Mouse (Mus musculus) cerebellum, postnatal 4 days (tissue): ENCODE results near the gene Ebf1.
"Not testable (repeated sequence)": the region's sequence is repeated elsewhere in the genome, so short reads cannot be mapped to it uniquely, and the experiment has no call there.

Source experiments
- DNase-seq, 2 experiments: peaks; one replicate each; pipeline ENCODE4 v3.0.0; 2022; ENCODE audit warnings: low spot score in 2 of 2, mixed read lengths in 1 of 2

The Ebf1 gene

DNA sequence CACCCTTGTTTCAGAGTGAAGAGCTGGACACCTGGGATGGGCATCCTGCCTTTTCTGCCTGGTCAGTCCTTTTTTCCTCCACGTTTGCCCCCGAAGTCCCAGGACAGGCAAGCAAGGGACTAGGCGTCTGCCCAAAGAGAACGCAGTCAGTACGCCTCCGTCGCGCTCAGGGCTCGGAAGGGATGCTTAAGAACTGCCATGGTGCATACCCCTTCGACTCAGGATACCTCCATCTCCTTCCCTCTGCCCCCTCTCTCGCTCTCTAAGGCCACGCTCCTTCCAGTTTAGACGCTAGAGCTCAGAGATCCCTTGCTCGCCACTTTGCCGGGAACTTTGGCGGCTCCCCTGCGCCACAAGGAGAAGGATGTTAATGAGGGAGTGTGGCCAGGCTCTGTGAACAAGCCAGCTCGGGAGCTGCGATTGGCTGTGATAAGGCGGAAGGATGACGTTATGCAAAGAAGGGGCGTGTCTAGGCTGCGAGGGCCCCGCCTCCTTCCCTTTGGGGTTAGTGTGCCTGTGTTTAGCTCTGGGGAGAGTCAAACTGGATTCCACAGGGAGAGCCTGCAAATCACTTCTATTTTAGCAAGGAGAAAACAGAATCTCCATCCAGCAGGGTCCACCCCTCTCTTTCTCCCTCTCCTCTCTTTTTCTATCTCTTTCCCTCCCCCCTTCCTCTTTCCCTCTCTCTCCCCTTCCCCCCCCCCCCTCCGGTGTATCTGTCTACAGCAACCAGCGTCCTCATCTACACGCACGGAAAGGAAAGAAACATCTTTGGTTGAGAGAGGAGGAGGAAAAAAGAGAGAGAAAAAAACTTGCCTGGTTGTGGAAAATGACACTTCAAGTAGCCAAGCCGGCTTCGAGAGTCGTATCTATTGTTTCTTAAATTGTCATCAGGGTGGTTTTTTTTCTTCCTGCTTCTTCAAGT, at the start of gene Ebf1:
Gene Ebf1, plus strand, starts transcription at position 530 of the 925 bp plus-strand sequence.
- DNase-seq = peak; percentile 66 to 83

GRCm38 (mm10) chr11:44570336-44570735, 46.8 kb upstream of the Ebf1 start:
- not testable (repeated sequence) for DNase-seq

DNA sequence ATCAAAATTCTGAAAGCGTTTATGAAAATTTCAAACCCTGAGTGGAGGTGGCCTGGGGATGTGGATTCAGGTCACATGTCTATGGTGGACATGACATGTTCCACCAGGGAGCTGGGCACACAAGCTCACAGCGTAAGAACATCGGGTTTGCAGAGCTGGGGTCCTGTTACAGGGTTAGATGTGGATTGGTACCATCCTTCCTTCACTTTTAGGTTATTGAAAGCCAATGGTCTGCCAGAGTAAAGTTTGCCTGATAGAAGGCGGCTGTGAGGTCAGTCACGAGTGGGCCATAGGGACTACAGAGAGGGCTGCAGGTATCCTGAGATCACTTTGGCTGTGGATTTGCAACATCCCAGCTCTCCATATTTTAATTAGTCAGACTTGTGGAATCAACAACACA, 44.3 kb upstream of the Ebf1 start:
- no peak for DNase-seq

GRCm38 (mm10) chr11:44573396-44573795, 43.7 kb upstream of the Ebf1 start:
- DNase-seq = no peak

DNA sequence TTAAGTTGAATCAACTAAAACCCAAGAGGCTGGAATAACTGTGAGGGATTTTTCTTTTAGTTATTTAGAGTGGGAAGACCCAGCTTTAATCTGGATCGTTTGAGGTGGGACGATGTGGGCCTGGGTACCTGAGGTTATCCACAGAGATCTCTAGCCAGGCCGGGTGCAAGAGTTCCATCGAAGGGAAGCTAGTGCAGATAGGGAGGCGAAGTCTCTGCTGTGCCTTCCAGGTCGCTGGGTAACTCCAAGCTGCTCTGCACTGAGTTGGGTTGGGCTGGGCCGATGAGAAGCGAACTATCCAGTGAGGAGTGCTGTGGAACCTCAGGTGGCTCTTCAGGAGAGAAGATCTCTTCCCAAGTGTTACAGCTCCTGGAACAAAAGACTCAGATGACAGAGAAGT, 42.7 kb upstream of the Ebf1 start:
- DNase-seq = no peak

GRCm38 (mm10) chr11:44574820-44575219, 42.3 kb upstream of the Ebf1 start:
- no peak for DNase-seq

DNA sequence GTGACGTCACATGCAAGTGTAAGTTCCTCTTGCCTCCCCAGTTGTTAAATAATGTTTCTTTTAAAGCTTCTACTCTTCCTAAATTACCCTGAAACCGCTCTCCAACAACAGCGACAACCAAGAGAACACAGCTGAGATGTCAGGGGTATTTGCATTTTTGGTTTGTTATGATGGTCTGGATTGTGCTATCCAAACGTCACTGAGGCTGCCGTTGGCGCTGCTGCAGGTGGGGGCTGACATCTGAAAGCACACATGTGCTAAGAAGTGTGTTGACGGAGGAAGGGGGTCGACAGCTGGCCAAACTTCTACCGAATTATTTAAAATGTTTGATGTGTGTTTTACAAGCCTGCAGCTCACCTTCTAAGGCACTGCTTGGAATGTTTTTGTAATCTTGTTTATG, 39.2 kb upstream of the Ebf1 start:
- DNase-seq = no peak

DNA sequence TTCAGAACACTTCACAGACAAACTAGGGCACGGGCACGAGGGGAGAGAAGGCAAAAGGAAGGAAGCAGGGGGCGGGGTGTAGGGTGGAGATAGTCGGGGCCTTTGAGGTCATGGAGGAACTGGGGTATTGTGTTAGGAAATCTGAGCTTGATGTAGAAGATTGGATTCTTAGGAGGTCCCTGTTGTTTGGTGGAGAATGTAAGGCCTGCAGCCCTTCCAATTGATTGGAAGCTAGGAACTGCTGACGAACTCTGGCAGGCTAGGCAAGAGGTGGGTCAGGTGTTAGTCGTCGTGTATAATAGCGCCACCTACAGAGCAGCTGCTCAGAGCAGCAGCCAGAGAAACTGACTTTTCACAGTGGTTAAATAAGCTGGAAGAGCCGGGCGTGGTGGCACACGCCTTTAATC, 35.8 kb upstream of the Ebf1 start:
- no peak for DNase-seq

DNA sequence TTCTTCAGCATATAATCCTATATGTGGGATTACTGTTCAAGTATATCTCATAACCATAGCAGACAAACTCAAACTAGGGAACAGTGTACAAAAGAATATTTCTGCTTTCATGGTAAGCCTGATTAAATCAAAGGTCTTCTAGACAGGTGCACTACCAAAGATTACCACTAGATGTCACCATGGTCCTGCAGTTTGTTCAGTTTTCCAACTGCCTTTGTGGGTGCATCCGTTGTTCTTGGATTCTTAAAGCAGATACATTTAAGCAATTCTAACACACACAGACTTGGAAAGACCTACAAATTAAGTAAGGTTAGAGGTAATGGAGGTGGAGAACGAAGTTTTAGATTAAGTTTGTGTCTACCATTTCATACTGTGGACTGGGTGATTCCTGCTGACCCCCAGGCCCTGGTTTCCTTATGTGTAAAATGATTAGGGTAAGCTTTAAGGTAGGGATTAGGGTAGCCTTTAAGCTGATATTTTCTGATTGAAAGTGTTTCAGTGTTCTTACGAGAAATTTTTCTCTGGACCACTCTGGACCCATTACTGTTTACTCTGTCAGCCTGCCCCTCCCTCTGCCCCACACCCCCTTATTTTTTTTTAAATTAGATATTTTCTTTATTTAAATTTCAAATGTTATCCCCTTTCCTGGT, 30.9 kb upstream of the Ebf1 start:
- peak; percentile 38 to 84 for DNase-seq

- DNase-seq = no peak
Observed at GRCm38 (mm10) chr11:44593016-44593415, 24.1 kb upstream of the Ebf1 start.

- no peak for DNase-seq
Observed at GRCm38 (mm10) chr11:44594768-44595167, 22.3 kb upstream of the Ebf1 start.

DNA sequence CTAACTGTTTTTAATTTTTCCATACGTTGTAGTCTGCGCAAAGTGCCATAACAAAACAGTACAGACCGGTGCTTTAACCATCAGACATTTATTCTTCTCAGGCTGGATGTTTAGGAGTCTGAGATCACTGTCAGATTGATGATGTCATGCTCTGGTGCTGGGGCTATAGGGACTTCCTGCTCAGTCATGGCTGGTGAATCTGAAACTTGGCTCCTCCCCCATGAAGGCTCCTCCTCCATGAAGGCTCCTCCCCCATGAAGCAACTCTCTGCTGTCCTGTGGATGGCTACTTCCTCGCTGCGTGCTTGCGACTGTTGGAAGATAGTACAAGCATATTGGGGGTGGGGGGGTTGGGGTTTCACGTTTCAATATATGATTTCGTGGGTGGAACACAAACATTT, 10.2 kb upstream of the Ebf1 start:
- DNase-seq = no peak

DNA sequence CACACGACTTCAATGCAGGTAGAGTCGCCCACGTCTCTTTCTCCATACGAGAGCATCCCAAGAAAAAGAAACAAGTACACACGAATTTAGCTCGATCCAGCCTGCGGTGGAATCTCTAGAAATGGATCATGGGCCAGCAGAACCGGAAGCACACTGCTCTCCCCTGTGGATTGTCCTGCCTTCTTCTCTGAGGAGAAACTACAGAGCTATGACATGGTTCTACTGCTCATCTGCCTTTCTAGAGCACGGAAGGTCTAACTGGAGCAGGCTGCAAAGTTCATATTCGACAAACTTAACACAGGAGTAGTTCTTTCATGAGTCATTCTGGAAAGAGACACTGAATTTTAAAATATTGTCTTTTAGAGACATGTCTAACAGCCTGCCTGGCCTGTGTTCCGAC, 8.5 kb upstream of the Ebf1 start:
- no peak for DNase-seq

GRCm38 (mm10) chr11:44610971-44611781, 5.9 kb upstream of the Ebf1 start:
- peak; percentile 88 to 94 for DNase-seq

DNA sequence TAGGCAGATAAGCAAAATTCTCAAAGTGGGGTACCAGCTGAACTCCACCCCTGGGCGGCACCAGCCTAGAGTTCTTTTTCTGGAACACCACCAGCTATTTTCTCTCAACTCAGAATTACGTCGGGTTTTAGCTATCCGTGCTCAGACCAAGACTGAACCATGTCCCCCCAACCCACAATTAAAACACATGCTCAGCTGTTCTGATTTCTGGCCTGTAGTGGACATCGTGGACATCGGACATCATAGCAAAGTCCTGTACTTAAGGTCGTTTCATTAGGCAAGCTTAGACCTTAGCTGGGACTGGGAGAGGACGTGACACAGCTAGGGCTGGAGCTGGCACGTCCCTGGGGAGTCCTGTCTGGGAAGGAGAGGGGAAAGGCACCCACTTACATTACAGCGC, 5.0 kb upstream of the Ebf1 start:
- DNase-seq = no peak

DNA sequence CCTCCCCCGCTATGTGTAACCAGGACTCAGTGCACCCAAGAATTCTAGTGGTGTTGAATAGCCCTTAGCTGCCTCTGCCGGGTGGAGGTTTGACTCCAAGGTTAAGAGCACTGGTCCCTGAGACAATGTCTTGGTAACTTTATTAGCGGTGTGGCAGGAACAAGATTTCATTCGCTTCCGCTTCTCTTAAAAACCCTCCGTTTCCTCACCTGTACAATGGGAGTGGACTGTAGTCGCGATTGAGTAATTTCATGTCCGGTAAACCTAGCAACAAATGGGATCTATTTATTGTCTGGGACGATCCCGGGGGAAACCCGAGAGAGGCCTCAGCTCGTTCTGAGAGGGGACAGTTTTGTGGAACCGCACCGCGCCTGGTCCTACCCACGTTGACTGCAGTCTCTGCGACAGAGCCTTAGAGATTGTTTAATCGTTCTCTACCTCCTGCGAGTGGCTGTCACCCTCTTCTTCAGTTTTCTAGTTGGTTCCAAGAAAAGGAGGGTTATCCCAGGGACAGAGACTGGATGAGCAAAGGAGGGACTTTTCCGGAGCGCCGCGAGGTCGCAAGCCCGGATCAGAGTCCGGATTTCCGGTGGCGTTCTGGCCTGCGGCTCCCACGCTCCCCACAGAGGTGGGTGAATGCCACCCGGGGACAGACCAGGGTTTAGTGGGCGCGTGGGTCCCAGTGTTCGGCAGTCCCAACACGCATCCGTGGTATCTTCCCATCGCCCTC, 4.3 kb upstream of the Ebf1 start:
- peak in 1 of 2 experiments; percentile 6 for DNase-seq

- peak in 1 of 2 experiments; percentile 12 for DNase-seq
Observed at GRCm38 (mm10) chr11:44613411-44614180, 3.5 kb upstream of the Ebf1 start.

GRCm38 (mm10) chr11:44616078-44616787, 884 bp upstream of the Ebf1 start:
- no peak for DNase-seq

GRCm38 (mm10) chr11:44617734-44618586, 843 bp downstream of the Ebf1 start:
- peak in 1 of 2 experiments; percentile 61 for DNase-seq
